Mouse (Mus musculus) spleen, adult 18-20 months (tissue): ENCODE measurements around the gene Prtg.

Experiments used
- DNase-seq, 2 experiments: peaks; one replicate each; pipeline ENCODE4 v3.0.0; 2022; ENCODE audit warnings: mixed read lengths in 2 of 2

Prtg gene

DNA sequence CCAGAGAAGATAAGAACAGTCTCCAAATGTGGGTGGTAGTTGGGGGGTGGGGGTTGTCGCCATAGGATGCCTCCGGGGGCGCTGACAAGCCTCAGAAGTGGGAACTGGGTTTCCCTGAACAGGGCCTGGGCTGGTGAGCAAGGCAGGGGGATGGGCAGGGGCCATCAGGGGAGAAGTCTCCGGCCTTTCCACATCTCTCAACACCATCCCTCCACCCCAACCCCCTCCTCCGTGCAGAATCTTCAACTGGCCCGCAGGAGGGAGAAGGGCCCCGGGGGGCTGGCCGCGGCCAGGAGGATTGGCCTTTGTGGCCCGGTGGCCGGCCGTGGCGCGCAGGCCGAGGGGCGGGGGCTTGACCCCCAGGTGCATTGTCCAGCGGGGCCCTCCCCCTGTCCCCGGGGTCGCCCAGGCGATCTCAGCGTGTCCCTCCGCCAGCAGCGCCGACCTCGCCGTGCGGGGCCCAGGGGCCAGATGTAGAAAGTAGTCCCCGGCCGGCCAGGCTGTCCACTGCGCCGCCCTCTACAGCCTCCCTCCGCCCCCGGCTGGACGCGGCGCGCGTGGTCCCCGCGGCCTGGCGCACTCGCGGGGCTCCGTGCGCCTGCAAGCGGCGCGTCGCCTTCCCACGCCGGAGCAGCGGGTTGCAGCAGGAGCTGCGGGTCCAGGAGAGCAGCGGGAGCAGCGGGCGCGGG lies at the start of gene Prtg:
Prtg (plus strand) TSS at position 144 of the 689 bp plus-strand sequence.
- DNase-seq, result no peak

DNA sequence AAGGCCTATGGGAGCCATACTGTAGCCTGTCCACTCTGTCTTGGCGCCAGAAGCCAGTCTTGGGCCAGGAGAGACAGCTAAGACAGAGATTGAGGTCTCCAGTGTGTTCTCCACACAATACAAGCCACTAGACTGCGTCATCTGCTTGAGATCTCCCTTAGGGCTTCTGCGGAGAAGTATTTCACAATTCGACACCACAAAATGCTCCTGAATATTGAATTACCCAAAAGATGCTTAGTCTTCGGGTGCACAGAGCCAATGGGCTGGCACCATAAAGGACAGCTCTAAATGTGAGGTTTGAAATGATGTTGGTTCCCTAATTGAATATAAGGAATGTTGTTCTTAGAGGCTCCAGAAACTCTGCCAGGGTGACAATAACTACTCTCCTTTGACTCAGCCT lies 49.5 kb upstream of the Prtg start:
- DNase-seq, result no peak

DNA sequence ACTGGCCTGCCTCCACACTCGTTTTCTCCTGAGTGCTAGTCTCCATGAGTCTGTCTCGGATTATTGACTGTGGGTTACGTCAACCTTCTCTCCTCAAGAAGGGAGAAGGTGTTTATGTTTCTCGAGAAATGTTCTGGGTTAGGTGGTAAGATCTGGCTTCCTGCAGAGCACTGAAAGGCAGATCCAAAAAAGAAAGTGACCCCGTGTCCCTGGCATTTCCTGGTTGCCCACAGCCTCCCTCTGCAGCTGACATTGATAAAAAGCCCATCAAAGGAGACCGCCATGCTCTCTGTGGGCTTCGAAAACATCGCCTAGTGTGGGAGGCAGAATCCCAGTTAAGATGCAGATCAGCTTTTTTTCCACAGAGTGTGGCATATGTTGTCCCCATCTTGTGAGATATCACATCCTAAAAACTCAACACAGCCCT lies 48.0 kb upstream of the Prtg start:
- DNase-seq, result no peak

DNA sequence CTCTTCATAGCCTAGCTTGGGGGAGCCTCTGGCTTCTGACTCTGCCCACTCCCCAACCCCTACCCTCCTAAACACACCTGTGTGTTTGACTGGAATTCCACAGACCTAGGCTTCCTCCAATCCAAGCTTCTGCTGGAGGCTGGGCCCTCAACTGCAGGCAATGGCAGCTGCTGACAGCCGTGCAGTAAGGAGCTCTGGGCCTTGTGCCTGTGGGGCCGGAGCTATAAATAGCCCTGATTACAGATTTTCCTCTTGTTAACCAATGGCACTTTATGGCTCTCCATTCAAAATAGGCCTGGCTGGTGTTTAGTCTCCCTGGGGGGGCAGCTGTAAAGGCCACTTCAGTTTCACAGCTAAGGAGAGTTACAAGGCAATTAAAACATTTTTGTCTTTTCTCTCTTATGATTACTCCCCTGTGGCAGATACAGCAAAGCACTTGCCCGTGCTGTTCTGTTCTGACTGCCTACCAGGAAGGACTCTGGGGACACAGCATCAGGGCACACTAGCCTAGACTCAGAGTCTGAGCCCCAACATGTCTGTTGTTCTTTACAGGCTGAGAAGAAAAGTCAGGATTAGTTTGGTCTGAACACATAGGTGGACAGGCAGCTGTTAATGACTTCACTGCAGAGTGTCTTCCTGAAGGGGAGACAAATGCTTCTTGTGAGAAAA lies 43.5 kb upstream of the Prtg start:
- DNase-seq, result no peak

DNA sequence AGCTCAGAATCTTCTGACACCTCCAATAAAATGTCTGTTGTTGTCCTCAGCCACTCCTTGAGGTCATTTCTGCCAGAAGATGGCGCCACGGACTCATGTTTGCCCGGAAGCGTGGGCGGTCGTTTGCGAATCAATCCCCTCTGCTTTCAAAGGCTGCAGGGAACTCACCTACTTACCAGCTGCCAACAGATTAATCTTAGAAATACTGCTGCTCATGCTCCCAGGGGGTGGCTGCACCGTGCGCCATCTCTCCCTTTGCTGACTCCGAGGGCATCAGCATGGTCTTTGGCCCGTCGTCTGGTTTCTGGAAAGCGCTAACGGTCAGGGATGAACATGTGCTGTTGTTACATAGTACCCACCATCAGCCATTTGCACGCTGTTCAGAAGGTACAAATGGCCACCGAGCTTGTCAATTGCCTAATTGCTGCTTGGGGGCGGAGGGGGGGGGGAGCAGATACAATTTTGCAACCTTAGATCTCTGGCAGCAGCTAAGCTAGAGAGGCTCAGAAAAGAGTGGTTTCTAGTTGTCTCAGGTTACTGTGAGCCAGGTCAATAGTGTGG lies 39.8 kb upstream of the Prtg start:
- peak; percentile 69 to 90 for DNase-seq

DNA sequence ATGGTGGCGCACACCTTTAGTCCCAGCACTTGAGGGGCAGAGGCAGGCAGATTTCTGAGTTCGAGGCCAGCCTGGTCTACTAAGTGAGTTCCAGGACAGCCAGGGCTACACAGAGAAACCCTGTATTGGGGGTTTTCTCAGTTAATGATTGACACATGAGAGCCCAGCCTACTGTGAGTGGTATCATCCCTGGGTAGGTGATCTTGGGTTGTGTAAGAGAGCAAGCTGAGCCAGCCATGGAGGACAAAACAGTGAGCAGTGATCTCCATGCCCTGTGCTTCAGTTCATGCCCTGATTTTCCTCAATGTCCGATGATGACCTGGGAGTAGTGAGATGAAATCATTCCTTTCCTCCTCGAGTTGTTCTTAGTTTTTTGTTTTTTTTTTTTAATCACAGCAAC lies 31.7 kb upstream of the Prtg start:
- DNase-seq, result no peak

DNA sequence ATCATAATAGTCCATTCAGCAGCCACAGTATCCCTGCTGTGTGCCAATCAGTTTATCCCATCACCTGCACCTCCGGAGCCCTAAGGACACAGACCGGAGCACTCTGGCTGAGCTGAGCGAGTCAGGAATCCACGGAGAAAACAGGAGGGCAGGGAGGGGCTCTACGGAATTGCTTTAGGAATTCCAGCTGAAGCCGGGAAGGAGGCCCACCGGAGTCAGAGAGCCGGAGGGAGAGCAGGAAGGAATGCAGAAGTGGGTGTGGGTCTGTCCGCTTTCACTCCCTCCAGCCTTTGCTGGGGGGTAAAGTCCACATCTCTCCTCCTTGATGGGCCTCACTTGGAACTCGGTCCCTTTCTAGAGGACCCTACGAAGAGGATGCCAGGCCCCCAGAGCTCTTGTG lies 27.7 kb upstream of the Prtg start:
- no peak for DNase-seq

DNA sequence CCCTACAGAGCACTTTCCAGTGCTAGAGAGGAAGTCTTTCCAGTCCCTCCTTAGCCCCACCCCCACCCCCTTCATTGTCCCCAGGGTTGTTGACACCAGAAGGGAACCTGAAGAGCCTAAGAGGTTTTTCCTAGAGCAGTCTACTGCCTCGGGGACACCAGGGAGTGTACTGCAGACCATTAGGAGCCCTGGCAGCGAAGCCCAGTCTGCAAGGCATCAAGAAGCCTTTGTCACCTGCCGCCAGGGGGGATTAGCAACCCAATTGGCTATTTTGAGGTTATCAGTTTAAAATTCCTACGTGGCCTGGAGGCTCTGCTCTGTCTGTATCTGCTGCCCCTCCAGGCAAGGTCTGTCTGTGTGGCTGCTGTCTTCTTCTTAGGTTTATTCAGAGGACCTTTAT lies 26.9 kb upstream of the Prtg start:
- DNase-seq, result no peak

DNA sequence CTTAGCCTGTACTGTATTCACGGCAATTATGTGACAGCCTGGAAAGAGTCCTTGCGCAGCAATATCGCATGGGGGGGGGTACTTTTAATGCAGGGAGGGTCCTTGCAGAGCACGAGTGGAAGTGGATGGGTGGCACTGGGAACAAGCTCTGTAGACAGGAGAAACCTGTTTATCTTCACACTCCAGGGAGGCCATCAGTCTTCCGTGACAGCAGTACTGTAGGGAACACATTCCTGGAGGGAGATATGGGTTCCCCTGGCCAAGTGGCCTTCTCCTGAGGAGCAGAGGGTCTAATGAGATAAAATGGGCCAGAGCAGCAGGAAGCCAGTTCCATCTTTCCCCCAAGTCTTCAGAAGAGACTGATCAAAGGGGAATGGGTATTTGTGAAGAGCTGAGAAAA lies 26.0 kb upstream of the Prtg start:
- DNase-seq, result no peak

DNA sequence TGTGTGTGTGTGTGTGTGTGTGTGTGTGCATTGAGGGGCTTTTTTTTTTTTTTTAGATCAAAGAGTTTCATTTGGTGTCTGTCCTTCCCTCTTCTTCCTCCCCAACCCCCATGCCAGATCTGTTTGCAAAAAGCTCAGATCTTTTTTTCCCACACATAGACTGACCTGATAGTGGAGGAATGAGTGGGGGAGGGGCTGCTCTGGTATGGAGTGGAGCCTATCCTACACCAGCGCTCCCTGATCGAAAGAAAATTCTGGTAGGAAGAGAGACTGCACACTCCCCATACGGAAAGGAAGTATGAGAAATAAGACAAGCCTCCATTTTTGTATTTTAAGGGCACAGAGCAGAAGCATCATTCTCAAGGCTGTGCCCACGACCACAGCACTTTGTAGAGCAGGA lies 25.2 kb upstream of the Prtg start:
- DNase-seq, result no peak

DNA sequence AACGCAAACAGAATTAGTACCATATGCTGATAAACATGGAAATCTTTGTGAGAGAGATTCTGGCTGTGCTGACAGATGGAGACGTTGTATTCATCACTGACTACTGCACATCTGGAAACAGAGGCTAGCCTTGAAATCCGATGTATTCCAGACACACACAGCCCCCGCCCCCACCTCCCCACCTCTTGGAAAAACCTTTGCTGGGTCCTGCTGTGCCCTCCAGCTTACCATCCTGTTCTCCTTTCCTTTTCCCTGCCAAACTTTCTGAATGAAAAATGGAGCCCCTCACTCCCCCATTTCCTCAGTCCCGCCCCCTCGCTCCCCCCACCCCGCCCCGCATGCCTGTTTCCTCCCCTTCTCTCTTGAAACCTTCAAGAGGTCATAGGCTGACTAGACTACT lies 24.6 kb upstream of the Prtg start:
- DNase-seq, result no peak

DNA sequence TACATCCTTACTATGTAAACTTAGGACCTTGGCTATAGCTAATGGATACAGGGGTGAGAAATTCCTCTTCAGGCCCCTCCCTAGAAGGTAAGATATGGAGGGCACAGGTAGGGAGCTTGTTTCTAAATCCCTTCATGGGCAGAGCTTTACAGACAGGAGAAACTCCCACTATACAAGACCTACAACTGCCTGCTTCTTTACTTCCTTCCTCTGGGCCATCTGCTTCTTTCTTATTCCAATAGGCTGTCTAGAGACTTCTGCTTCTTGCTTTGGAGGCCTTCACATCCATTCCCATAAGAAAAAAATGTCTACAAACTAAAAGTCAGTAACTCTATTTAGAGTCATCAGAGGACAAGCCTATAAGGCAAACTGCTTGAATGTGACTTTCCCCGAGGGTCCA lies 18.9 kb upstream of the Prtg start:
- no peak for DNase-seq

DNA sequence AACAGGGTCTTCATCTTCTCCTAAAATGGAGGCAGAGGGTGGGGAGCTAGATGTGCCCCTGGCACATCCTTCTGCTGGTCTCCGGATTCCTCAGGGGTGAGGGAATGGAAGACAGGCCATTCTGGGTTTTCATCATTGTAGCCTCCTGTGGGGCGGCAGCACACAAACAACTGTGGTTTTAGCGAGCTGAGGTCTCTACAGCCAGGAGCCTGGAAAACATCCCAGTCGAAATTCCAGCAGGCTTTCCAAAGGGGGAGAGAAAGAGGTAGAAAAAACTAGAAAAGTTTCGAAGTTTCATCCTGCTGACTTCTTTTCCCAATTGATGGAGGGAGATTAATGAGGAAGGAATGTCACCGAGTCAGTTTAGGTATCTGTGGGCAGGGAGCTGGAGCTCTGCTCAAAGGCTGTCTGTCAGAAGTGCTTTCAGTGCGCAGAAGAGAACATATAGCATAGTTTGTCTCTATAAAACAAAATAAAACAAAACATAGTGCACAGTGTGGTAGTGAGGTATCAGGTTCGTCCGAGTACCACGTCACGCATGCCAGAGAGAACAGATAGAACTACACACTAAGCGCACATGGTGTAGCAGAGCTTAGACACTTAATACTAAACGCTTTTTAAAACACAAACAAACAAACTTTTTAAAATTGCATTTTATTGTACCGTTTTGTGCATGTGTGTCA lies 16.0 kb upstream of the Prtg start:
- DNase-seq, result no peak

DNA sequence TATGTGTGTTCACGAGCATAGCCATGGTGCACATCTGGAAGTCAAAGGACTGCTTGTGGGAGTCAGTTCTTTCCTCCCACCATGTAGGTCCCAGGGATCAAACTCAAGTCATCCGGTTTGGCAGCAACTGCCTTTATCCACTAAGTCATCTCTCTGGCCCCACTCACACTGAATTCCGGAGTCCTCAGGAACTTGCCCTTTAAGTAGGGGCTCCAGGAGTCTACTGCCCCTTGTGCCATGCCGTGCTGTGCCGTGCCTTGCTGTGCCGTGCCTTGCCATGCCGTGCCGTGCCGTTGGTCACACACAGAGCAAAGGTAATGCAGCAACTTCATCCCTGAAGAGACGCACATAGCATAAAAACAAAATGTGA lies 15.5 kb upstream of the Prtg start:
- DNase-seq, result no peak

DNA sequence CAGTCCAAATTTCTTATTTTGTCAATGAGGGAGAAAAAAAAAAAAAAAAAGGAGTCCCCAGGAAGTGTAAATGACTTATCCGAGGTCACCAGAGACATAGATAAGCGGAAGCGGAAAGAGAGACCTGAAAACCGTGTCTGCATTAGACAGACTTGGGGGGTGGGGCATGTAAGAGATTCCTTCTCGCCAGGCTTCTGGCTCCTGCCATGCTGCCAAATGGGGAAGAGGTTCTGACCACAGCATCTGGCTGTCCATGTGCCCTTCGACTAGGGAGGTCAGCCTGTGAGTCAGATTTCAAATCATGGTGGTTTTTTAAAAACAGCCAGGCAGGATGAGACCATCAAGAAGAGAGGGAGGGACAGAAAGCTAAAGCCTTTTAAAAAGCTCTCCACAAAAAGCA lies 15.0 kb upstream of the Prtg start:
- no peak for DNase-seq

DNA sequence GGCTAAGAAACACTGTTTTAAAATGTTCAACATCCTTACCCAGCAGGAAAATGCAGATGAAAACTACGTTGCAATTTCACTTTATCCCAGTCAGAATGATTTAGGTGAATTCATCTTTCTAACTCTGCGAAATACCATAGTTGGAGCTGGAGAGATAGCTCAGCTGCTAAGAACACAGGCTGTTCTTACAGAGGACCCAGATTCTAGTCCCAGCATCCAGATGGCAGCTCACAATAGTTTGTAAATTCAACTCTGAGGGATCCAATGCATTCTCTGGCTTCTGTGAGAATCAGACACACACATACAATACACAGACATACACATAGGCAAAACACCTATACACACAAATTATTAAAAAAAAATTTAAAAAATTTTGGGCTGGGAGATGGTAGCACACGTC lies 11.4 kb upstream of the Prtg start:
- DNase-seq, result no peak

DNA sequence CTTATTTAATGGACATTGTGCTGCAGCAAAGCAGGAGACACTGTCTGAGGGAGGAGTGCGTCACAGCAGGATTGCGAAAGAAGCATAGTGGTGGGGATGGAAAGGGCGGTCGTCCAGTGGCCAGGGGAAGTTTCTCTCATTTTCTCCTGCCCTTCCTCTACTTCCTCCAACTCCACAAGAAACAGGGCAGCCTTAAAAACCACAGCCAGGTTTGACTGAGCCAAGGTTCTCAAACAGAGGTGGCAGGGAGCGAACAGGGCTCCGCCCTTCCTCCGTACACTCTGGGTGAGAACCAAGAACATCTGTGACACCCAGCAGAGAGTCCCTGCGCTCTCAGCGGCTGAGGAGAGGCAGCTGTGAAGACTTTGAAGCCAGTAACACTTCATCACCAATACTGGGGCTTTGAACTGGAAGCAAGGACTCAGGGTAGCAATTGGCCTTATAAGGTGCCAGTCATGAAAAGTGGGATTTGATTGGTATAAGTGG lies 9.5 kb upstream of the Prtg start:
- DNase-seq, result no peak

DNA sequence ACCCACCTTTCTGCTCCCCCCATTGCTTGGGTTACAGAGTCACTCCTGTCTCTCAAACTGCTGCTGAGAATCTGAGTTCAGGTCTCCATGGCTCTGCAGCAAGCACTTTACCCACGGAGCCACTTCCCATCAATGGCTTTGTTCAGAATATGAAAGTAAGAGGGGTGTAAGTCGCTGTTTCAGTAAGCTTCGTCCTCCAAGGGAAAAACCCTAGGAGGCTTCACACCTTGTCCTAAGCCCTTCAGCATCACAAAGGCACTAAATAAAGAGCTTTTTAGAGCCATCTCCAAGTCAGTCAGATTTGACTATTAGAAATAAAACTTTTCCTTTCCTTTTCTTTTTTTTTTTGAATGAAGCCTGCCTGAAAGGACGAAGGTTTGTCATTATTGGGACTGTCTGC lies 3.4 kb upstream of the Prtg start:
- no peak for DNase-seq

DNA sequence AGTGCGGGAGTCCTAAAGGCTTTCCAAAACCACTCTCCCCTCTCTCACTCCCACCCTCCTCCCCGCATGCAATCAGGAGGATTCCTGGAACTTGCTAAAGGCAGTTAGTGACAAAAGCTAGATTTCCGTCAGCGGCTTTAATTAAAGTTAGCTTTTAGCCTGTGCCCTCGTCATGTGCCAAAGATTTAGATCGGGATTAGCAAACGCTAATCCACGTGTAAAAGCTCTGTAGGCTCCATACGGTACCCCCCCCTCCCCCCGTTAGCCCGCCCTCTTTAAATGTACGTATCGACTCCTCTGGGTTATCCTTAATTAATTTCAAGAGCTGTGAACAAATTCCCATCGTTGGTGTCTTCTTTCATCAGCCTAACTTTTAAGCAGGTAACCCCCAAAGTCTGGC lies 528 bp upstream of the Prtg start:
- no peak for DNase-seq

DNA sequence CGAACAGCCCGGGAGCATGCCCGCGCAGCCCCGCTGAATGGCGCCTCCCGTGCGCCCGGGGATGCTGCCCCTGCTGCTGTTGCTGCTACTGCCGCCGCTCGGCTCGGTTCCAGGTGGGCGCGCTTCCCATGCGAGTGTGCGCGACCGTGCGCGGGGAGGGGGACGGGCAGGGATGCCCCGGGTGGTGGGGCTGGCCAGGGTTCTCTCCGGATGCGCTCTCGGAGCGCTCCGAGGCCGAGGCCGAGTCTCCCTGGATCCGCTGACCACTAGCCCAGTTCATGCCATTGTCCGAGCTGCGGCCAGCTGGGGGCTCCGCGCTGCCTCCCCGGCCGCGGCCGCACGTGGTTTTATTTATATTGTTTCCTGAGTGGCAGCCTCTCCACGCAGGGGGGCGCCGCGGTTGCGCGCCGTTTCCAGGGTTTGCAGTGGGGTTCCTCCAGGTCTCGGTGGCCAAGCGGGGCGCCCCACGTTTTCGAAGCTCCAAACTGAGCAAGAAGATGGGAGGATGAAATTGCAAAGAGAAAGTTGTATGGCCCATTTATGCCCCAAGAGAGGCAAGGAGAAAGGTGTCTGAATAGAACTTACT lies 839 bp downstream of the Prtg start:
- DNase-seq, result peak in 1 of 2 experiments; percentile 32

DNA sequence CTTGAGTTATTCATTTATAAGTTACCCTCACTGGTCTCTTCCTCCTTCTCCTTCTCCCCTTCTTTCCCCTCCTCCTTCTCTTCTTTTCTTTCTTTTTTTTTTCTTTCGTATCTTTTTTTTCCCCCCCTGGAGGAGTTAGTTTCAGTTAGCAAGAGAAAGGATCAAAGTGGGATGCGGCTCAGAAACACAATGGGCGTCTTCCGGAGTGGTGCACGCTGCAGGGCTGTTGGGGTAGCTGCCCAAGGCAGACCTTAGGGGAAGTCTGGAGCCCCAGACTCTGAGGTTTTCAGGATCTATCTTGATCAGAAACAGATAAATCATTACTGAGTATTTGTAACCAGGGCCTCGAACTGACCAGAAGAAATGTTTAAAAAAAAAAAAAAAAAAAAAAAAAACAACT lies 1.5 kb downstream of the Prtg start:
- no peak for DNase-seq

DNA sequence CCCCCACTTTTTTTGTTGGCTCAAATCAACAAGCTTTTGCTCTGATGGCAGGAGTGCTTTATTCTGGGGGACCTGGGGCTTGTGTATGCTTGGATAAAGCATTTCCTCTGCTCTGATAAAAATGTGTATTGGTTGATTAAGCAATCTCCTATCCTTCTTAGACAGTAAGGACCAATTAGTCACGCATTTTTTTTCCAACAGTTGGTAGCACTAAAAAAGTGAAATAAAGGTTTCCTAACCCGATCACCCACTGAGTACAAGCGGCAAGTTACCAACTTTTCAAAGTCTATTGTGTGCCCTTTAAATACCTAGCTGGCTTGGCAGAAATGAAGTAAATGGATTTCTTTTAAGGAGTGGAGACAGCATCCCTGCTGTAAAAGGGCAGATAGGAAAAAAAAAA lies 1.9 kb downstream of the Prtg start:
- DNase-seq, result no peak

DNA sequence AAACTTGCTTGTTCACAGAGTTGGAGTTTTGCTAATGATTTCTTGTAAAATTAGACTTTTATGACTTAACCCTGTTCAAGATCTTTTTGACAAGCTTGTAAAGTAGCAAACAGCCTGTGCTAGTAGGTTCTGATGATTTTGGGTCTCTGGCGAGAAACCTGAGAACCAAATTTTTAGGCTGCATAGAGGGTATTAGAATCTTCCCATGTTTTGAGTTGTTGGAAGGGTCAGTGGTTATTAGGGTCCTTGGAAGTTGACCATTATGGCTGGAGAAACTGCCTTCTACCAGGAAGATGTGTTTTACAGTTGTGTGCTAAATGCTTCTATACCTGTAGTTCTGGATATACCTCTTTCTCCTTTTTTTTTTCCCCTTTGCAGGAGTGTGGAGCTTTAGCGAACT lies 2.4 kb downstream of the Prtg start:
- DNase-seq, result no peak

DNA sequence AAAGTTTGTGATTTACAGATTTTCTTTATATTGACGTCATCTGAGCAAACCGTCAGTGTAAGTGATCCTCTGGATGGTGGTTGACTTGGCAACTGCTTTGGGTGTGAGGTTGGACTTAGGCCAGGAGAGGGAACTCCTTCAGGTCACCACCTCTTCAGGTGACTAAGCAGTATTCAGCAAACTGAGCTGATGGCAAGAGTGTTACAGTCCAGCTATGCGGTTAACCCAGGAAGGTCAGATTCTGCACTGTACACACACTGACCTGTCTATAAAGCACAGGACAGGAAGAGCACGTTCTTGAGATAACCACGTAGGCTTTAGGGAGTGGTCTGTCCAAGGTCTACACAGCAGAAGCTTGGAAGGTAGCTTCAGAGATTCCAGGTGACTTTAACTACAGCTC lies 3.9 kb downstream of the Prtg start:
- no peak for DNase-seq
